Mouse (Mus musculus) bone marrow, adult 2 months (tissue): Measurements from ENCODE around the gene Ece1.

Experiments
- CTCF ChIP-seq: fragments of 200-500 bp; IDR thresholded peaks from 2 replicates; pipeline ENCODE4 v1.5.1; 2011; ENCODE audit warnings: low read length, control low read depth; ENCODE audit not compliant: control insufficient read depth, insufficient read depth
- POLR2A ChIP-seq: fragments of 200-500 bp; IDR thresholded peaks from 2 replicates; pipeline ENCODE4 v1.6.1; 2011; ENCODE audit warnings: low read depth, mild to moderate bottlenecking, control low read depth, low read length, borderline replicate concordance; ENCODE audit not compliant: control insufficient read depth

- TF ChIP-seq CTCF = peak; percentile 99
- TF ChIP-seq POLR2A = no peak
Measured at GRCm38 (mm10) chr4:137968203-137968602, 106.2 kb downstream of the Ece1 start.
